ENCODE assay signal across 9 mouse cellular contexts in the genomic region with DNA sequence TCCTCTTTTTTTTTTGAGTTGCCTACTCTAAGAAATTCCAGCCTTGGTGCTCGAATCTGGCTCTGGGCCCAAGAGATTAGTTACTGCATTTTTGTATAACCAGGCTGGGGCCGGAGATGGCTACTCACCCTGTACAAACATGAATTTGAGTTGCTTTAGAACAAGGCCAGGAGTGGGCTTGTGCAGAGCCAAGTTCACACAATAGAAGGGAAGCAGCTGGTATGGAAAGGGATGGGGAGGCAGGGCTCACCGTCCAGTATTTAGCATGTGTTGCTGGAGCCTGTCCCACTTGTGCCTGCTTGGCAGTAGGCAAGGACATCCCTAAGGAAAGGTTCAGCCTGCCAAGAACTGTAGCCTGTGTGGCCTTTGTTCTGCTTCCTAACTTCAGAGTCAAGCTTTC. TPM values are rescaled to one million over a fixed set of nuclear protein-coding genes. Genes with fewer than 3 reads are reported as not detected.
DNase-seq lines count a peak whose midpoint lies in the region; ATAC-seq and TF ChIP-seq lines count a peak whose summit lies in the region.
"Had no signal": no experiment of that assay in that cellular context is flagged by ENCODE, and none has a peak within 500 bp of the region (broad histone marks: within the 10 kb centered on the region; RNA-seq: fewer than 3 reads in every experiment).

No protein-coding gene starts in this region.

- H3K27me3 ChIP-seq in midbrain, embryonic 13.5 days = no peaks in the 10 kb centered on the region
- no peaks in the 10 kb centered on the region for H3K27me3 ChIP-seq in midbrain, embryonic 11.5 days (ENCODE audit: control insufficient read depth, insufficient read depth, low read length)
- peaks cover 3% of the 10 kb centered on the region; the same call in 1 of the 2 replicates for H3K27me3 ChIP-seq in heart, embryonic 15.5 days
- H3K27me3 ChIP-seq in liver, postnatal 0 days (ENCODE audit: insufficient read depth, low read length) = no peaks in the 10 kb centered on the region

- ATAC-seq in midbrain, embryonic 13.5 days = peak; percentile 86
- ATAC-seq in midbrain, embryonic 11.5 days (ENCODE audit: low FRiP score) = no peak
- peak; percentile 77 for ATAC-seq in heart, embryonic 15.5 days (replicated peaks; ENCODE audit: insufficient number of reproducible peaks, insufficient read depth, low FRiP score, low read depth)
- no peak for ATAC-seq in liver, postnatal 0 days

- 51% methylated on average over 3 of the region's 3 CpGs for WGBS in midbrain, embryonic 13.5 days
- WGBS in midbrain, embryonic 11.5 days = 78% methylated on average over 3 of the region's 3 CpGs
- WGBS in heart, embryonic 15.5 days = 21% methylated on average over 3 of the region's 3 CpGs
- 12% methylated on average over 3 of the region's 3 CpGs for WGBS in lung, adult 2 months
- WGBS in liver, postnatal 0 days (ENCODE audit: insufficient replicate concordance) = 68% methylated on average over 3 of the region's 3 CpGs

- H3K27ac ChIP-seq in midbrain, embryonic 13.5 days = no peak overlapping the region
- H3K27ac ChIP-seq in midbrain, embryonic 11.5 days (ENCODE audit: low read depth, low read length) = no peak overlapping the region
- H3K27ac ChIP-seq in heart, embryonic 15.5 days = peak overlapping the region; percentile 40
- H3K27ac ChIP-seq in liver, postnatal 0 days (ENCODE audit: low read depth) = no peak overlapping the region
- H3K27ac ChIP-seq: heart, adult 2 months had no signal

- no peak for TF ChIP-seq CTCF in lung, adult 2 months (IDR thresholded peaks at IDR 0.05; ENCODE audit: insufficient read depth, low read length)
- TF ChIP-seq CTCF in liver, postnatal 0 days (IDR thresholded peaks at IDR 0.05; ENCODE audit: low read depth) = no peak

- H3K4me2 ChIP-seq in midbrain, embryonic 13.5 days (replicated peaks) = no peak overlapping the region
- no peak overlapping the region for H3K4me2 ChIP-seq in midbrain, embryonic 11.5 days
- H3K4me2 ChIP-seq in heart, embryonic 15.5 days = no peak overlapping the region
- no peak overlapping the region for H3K4me2 ChIP-seq in liver, postnatal 0 days (ENCODE audit: low read depth, low read length)

- H3K36me3 ChIP-seq in midbrain, embryonic 13.5 days = no peaks in the 10 kb centered on the region
- no peaks in the 10 kb centered on the region for H3K36me3 ChIP-seq in midbrain, embryonic 11.5 days (ENCODE audit: control insufficient read depth, insufficient read depth, low read length)
- H3K36me3 ChIP-seq in heart, embryonic 15.5 days = no peaks in the 10 kb centered on the region
- H3K36me3 ChIP-seq in liver, postnatal 0 days (replicated peaks; ENCODE audit: insufficient read depth, low read length) = no peaks in the 10 kb centered on the region

- no peak overlapping the region for H3K9ac ChIP-seq in midbrain, embryonic 13.5 days (replicated peaks)
- no peak overlapping the region for H3K9ac ChIP-seq in midbrain, embryonic 11.5 days (ENCODE audit: low read length)
- no peak overlapping the region for H3K9ac ChIP-seq in heart, embryonic 15.5 days
- no peak overlapping the region for H3K9ac ChIP-seq in liver, postnatal 0 days (replicated peaks)

- TF ChIP-seq POLR2A in lung, adult 2 months (IDR thresholded peaks at IDR 0.05; ENCODE audit: borderline replicate concordance, extremely low read depth, low read depth, low read length) = no peak

- H3K9me3 ChIP-seq in midbrain, embryonic 13.5 days = no peaks in the 10 kb centered on the region
- no peaks in the 10 kb centered on the region for H3K9me3 ChIP-seq in midbrain, embryonic 11.5 days (ENCODE audit: control insufficient read depth, low read length)
- no peaks in the 10 kb centered on the region for H3K9me3 ChIP-seq in heart, embryonic 15.5 days (replicated peaks)
- H3K9me3 ChIP-seq in liver, postnatal 0 days (ENCODE audit: low read length) = no peaks in the 10 kb centered on the region

- peaks cover 4% of the 10 kb centered on the region; the same call in 1 of the 2 replicates for H3K4me1 ChIP-seq in midbrain, embryonic 13.5 days (replicated peaks)
- H3K4me1 ChIP-seq in midbrain, embryonic 11.5 days (ENCODE audit: control insufficient read depth, insufficient read depth, low read length) = no peaks in the 10 kb centered on the region
- H3K4me1 ChIP-seq in heart, embryonic 15.5 days (replicated peaks) = peaks cover 5% of the 10 kb centered on the region; the same call in 1 of the 2 replicates
- H3K4me1 ChIP-seq in lung, adult 2 months (ENCODE audit: control insufficient read depth, insufficient read depth, low read length) = 0 out of 2 replicates have a peak, but pooled peaks cover 2% of the 10 kb centered on the region
- H3K4me1 ChIP-seq in liver, postnatal 0 days (ENCODE audit: insufficient read depth) = no peaks in the 10 kb centered on the region

- no peak for TF ChIP-seq EP300 in liver, postnatal 0 days (IDR thresholded peaks at IDR 0.05; ENCODE audit: low read depth)

- no peak overlapping the region for H3K4me3 ChIP-seq in midbrain, embryonic 13.5 days (replicated peaks)
- H3K4me3 ChIP-seq in midbrain, embryonic 11.5 days (ENCODE audit: low read depth, low read length) = no peak overlapping the region
- H3K4me3 ChIP-seq in heart, embryonic 15.5 days = no peak overlapping the region
- no peak overlapping the region for H3K4me3 ChIP-seq in lung, adult 2 months (replicated peaks; ENCODE audit: extremely low read depth, low read depth, low read length)
- H3K4me3 ChIP-seq in liver, postnatal 0 days (ENCODE audit: low read depth, low read length) = no peak overlapping the region
- H3K4me3 ChIP-seq: heart, adult 2 months had no signal

- no peak for DNase-seq in midbrain, embryonic 11.5 days (ENCODE audit: low spot score, missing footprints)
- peak; percentile 8 for DNase-seq in cerebellum, adult 9-10 months
- DNase-seq in lung, adult 2 months = peak; percentile 28
- DNase-seq in spleen, postnatal 14 days (ENCODE audit: low spot score in 2 of 2) = no peak
- no peak for DNase-seq in spleen, postnatal 4 days (ENCODE audit: low spot score in 2 of 2)
- DNase-seq in liver, postnatal 0 days = no peak

RNA-seq across cellular contexts. Expression of a gene that starts 30.7 kb away (rescaled TPM):
- polyA plus RNA-seq in midbrain, embryonic 13.5 days (2015; fragmentation: Nextera tagmentation; extraction: Ambion mirVana) = 2.1 and 2.5 TPM in 2 replicates
- polyA plus RNA-seq in midbrain, embryonic 11.5 days (2014; fragmentation: Nextera tagmentation; extraction: Ambion mirVana) = 3.1 and 3.5 TPM in 2 replicates
- polyA plus RNA-seq in heart, embryonic 15.5 days (2015; fragmentation: Nextera tagmentation; extraction: Ambion mirVana) = 1.3 and 1.9 TPM in 2 replicates
- polyA plus RNA-seq in lung, adult 2 months (2012; rRNA removed) = 0.41 and 0.83 TPM in 2 replicates
- polyA plus RNA-seq in liver, postnatal 0 days (2015; fragmentation: Nextera tagmentation; extraction: Ambion mirVana) = 1.1 and 1.6 TPM in 2 replicates

RNA-seq across cellular contexts. Expression of a gene that starts 50.7 kb away (rescaled TPM):
- 8.9 and 10.7 TPM in 2 replicates for polyA plus RNA-seq in midbrain, embryonic 13.5 days (2015; fragmentation: Nextera tagmentation; extraction: Ambion mirVana)
- 14.8 and 15.9 TPM in 2 replicates for polyA plus RNA-seq in midbrain, embryonic 11.5 days (2014; fragmentation: Nextera tagmentation; extraction: Ambion mirVana)
- 7.0 and 8.7 TPM in 2 replicates for polyA plus RNA-seq in heart, embryonic 15.5 days (2015; fragmentation: Nextera tagmentation; extraction: Ambion mirVana)
- 2.4 and 3.6 TPM in 2 replicates for polyA plus RNA-seq in lung, adult 2 months (2012; rRNA removed)
- 5.5 and 7.1 TPM in 2 replicates for polyA plus RNA-seq in liver, postnatal 0 days (2015; fragmentation: Nextera tagmentation; extraction: Ambion mirVana)

Comparison
In these comparisons a context has a peak if more than half of its experiments do, and no peak if none do; other contexts are left out.
1. ATAC-seq: peak in midbrain, embryonic 13.5 days (single experiment) and heart, embryonic 15.5 days (single experiment); none in midbrain, embryonic 11.5 days (single experiment) and liver, postnatal 0 days (single experiment).
2. DNase-seq: peak in cerebellum, adult 9-10 months (single experiment) and lung, adult 2 months (single experiment); none in midbrain, embryonic 11.5 days (single experiment), spleen, postnatal 14 days (0 of 2), spleen, postnatal 4 days (0 of 2) and liver, postnatal 0 days (single experiment).